Mouse (Mus musculus) hindbrain, embryonic 14.5 days (tissue): ENCODE data around the gene Tcf3. TPM values are rescaled to one million over a fixed set of nuclear protein-coding genes. Genes with fewer than 3 reads are reported as not detected.

ENCODE experiments used
- ATAC-seq: fragments of 200-750 bp; cut with Nextera tagmentation; 2 replicates; pipeline ENCODE4 v1.8.0; 2017; ENCODE audit warnings: moderate number of reproducible peaks, mild to moderate bottlenecking, moderate TSS enrichment, moderate library complexity; ENCODE audit not compliant: low FRiP score
- DNase-seq: peaks from one replicate; pipeline ENCODE4 v3.0.0-alpha.2; 2015; ENCODE audit warnings: low spot score
- H3K27ac ChIP-seq: fragments of 300-500 bp; sonication (generic); 2 replicates; pipeline ENCODE4 v1.5.1; 2014; ENCODE audit warnings: mild to moderate bottlenecking, moderate library complexity
- H3K27me3 ChIP-seq: fragments of 300-500 bp; sonication (generic); 2 replicates; pipeline ENCODE4 v1.6.1; 2014; ENCODE audit warnings: mild to moderate bottlenecking, low read length, mixed read lengths; ENCODE audit not compliant: control insufficient read depth, insufficient read depth
- H3K36me3 ChIP-seq: fragments of 300-500 bp; sonication (generic); replicated peaks from 2 replicates; pipeline ENCODE4 v1.6.1; 2014; ENCODE audit not compliant: control insufficient read depth, insufficient read depth
- H3K4me1 ChIP-seq: fragments of 300-500 bp; sonication (generic); replicated peaks from 2 replicates; pipeline ENCODE4 v1.6.1; 2014; ENCODE audit warnings: antibody characterized with exemption, low read length, mixed read lengths; ENCODE audit not compliant: control insufficient read depth, insufficient read depth
- H3K4me2 ChIP-seq: fragments of 300-500 bp; sonication (generic); replicated peaks from 2 replicates; pipeline ENCODE4 v1.6.1; 2014; ENCODE audit warnings: mild to moderate bottlenecking, moderate library complexity
- H3K4me3 ChIP-seq: fragments of 300-500 bp; sonication (generic); replicated peaks from 2 replicates; pipeline ENCODE4 v1.5.1; 2014; ENCODE audit warnings: mild to moderate bottlenecking, low read length
- H3K9ac ChIP-seq: fragments of 300-500 bp; sonication (generic); 2 replicates; pipeline ENCODE4 v1.6.1; 2014
- H3K9me3 ChIP-seq: fragments of 300-500 bp; sonication (generic); 2 replicates; pipeline ENCODE4 v1.6.1; 2016; ENCODE audit warnings: low read length; ENCODE audit not compliant: control insufficient read depth
- WGBS: fragments of 180-500 bp; shearing (Covaris S2); extraction: QIAGEN DNeasy Blood & Tissue Kit; methylation state at CpG from one replicate; pipeline ENCODE4 v1.1.7; 2014; 5-methylcytosine and 5-hydroxymethylcytosine counted together
- polyA plus RNA-seq: library from polyadenylated mRNA; unstranded; fragments of >200 nt; fragmentation: Nextera tagmentation; extraction: Ambion mirVana; gene quantifications from 2 replicates; pipeline ENCODE4 v1.2.1, GENCODE M21; 2014

The Tcf3 gene
- polyA plus RNA-seq, 1 experiment from 2014 or later, result 41.3 TPM

- ATAC-seq, result no peak
- no peaks in the 10 kb centered on the region for H3K27me3 ChIP-seq
- H3K27ac ChIP-seq, result no peak overlapping the region
- no peaks in the 10 kb centered on the region for H3K36me3 ChIP-seq
- no peaks in the 10 kb centered on the region for H3K9me3 ChIP-seq
- WGBS, result 78% methylated on average over 6 of the region's 6 CpGs
- no peak overlapping the region for H3K4me2 ChIP-seq
- no peak overlapping the region for H3K4me3 ChIP-seq
- no peak for DNase-seq
- no peak overlapping the region for H3K9ac ChIP-seq
- peaks cover 10% of the 10 kb centered on the region for H3K4me1 ChIP-seq
Observed at GRCm38 (mm10) chr10:80372706-80373105, 60.7 kb downstream of the Tcf3 start.

DNA sequence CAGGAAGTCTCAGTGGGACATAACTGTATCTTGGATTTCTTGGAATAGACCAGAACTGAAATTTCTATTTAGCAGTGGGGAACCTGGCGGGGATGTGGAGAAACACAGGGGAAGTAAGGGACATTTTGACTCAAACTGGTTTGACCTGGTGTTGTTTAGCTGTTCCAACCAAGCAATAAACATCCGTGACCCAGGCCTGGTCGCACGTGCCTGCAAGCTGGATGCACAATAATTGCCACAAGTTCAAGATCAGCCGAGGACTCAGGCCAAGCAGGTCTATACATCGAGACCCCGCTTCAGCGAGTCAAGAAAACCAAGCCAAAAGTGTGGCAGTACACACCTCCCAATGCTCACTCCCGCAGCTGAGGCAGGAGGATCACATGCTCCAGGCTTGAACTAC, 61.5 kb downstream of the Tcf3 start:
- Histone ChIP-seq H3K27ac (0 out of 2 replicates have a peak overlapping the region, but pooled peaks have one; percentile 43), H3K36me3 (no peaks in the 10 kb centered on the region), H3K4me2 (peak overlapping the region; percentile 43), H3K27me3 (no peaks in the 10 kb centered on the region), H3K9me3 (no peaks in the 10 kb centered on the region), H3K9ac (peak overlapping the region; percentile 49), H3K4me3 (peak overlapping the region; percentile 15), H3K4me1 (peaks cover 10% of the 10 kb centered on the region)
- WGBS, result 56% methylated on average over 9 of the region's 9 CpGs
- ATAC-seq, result no peak
- DNase-seq, result no peak

DNA sequence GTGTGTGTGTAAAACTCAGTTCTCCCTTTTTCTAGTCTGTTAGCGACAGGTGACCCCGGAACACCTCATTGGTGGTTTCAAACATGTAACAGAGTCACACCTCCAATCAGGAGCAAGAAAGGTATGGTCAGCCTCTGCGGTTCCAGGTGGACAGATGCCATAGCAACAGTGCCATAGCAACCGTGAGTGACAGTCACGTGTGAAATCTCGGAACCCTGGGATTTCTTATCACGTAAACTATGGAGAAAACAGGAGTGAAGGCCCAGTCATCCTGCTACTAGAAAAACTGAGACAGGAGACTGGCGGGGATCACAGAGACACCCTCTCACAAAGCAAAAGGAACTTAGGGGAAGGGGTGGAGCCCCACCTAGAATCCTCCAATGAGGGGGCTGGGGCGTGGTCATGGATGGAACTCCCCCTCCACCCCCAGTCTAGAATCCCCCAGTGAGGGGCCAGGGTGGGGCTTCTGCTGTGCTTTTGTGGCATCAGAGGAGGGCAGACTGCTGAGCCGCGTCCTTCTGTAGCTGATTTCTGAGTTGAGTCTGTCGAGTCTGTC, 62.0 kb downstream of the Tcf3 start:
- Histone ChIP-seq H3K9ac (peak overlapping the region; percentile 49), H3K4me1 (peaks cover 10% of the 10 kb centered on the region), H3K9me3 (no peaks in the 10 kb centered on the region), H3K27me3 (no peaks in the 10 kb centered on the region), H3K27ac (0 out of 2 replicates have a peak overlapping the region, but pooled peaks have one; percentile 43), H3K36me3 (no peaks in the 10 kb centered on the region), H3K4me2 (peak overlapping the region; percentile 43), H3K4me3 (peak overlapping the region; percentile 15)
- DNase-seq (peak; percentile 55), ATAC-seq (peak; percentile 78)
- WGBS, result 4% methylated on average over 12 of the region's 12 CpGs

- WGBS, result 81% methylated on average over 21 of the region's 21 CpGs
- ATAC-seq, result no peak
- Histone ChIP-seq H3K27me3 (no peaks in the 10 kb centered on the region), H3K27ac (no peak overlapping the region), H3K4me1 (peaks cover 10% of the 10 kb centered on the region), H3K36me3 (no peaks in the 10 kb centered on the region), H3K4me2 (no peak overlapping the region), H3K9ac (no peak overlapping the region), H3K4me3 (no peak overlapping the region), H3K9me3 (no peaks in the 10 kb centered on the region)
- DNase-seq, result no peak
Observed at GRCm38 (mm10) chr10:80369995-80370747, 63.3 kb downstream of the Tcf3 start.

GRCm38 (mm10) chr10:80368392-80368791, 65.1 kb downstream of the Tcf3 start:
- no peak overlapping the region for H3K4me2 ChIP-seq
- DNase-seq (no peak), ATAC-seq (no peak)
- no peak overlapping the region for H3K27ac ChIP-seq
- H3K27me3 ChIP-seq, result no peaks in the 10 kb centered on the region
- H3K9ac ChIP-seq, result no peak overlapping the region
- H3K9me3 ChIP-seq, result no peaks in the 10 kb centered on the region
- WGBS, result 87% methylated on average over 6 of the region's 6 CpGs
- no peak overlapping the region for H3K4me3 ChIP-seq
- no peaks in the 10 kb centered on the region for H3K36me3 ChIP-seq
- peaks cover 10% of the 10 kb centered on the region for H3K4me1 ChIP-seq

GRCm38 (mm10) chr10:80367954-80368353, 65.5 kb downstream of the Tcf3 start:
- WGBS, result 78% methylated on average over 5 of the region's 5 CpGs
- H3K36me3 ChIP-seq, result no peaks in the 10 kb centered on the region
- no peak overlapping the region for H3K27ac ChIP-seq
- no peaks in the 10 kb centered on the region for H3K9me3 ChIP-seq
- no peak for DNase-seq
- H3K4me3 ChIP-seq, result no peak overlapping the region
- no peak for ATAC-seq
- peaks cover 10% of the 10 kb centered on the region for H3K4me1 ChIP-seq
- no peaks in the 10 kb centered on the region for H3K27me3 ChIP-seq
- H3K9ac ChIP-seq, result no peak overlapping the region
- H3K4me2 ChIP-seq, result no peak overlapping the region

DNA sequence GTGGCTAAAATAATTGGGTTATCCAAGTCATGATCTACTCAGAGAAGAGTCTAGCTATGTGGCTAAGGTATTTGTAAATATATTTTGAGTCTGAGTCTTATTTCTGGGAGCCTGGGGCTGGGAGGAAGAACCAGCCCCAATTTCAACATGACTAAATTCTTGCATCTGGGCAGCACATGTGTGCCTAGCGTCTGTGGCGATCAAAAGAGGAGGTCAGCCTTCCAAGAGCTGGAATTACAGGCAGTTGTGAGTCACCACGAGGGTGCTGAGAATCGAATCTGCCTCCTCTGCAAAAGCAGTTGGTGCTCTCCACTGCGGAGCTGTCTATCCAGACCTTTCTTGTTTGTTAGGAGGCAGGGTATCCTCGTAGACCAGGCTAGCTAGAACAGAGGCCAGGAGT, 67.7 kb downstream of the Tcf3 start:
- 71% methylated on average over 6 of the region's 6 CpGs for WGBS
- no peak for ATAC-seq

DNA sequence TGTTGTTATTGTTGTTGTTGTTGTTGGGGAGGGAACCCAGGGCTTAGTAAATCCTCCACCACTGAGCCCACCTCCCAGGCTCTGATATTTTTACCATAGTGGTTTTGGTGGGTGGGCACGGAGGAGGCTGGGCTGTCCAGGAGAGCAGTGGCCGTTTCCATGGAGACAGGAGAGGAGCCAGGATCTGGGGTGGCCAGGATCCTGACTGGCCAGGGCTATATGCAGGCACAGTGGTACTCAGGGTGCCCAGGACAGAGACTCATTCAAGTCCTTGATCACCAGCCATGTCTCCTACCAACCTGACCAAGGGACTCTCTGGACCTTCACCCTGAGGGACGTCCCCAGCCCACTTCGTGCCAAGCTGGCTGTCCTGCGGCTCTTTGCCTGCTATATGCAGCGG, 69.7 kb downstream of the Tcf3 start:
- ATAC-seq (no peak), DNase-seq (no peak)
- no peak overlapping the region for H3K27ac ChIP-seq
- no peak overlapping the region for H3K9ac ChIP-seq
- H3K36me3 ChIP-seq, result no peaks in the 10 kb centered on the region
- H3K4me2 ChIP-seq, result no peak overlapping the region
- no peaks in the 10 kb centered on the region for H3K9me3 ChIP-seq
- no peaks in the 10 kb centered on the region for H3K4me1 ChIP-seq
- 28% methylated on average over 6 of the region's 6 CpGs for WGBS
- H3K27me3 ChIP-seq, result peaks cover 10% of the 10 kb centered on the region
- no peak overlapping the region for H3K4me3 ChIP-seq

More for the DNA sequence above, 67.7 kb downstream of the Tcf3 start:
- H3K9me3 ChIP-seq, result no peaks in the 10 kb centered on the region
- H3K27ac ChIP-seq, result no peak overlapping the region
- H3K4me2 ChIP-seq, result no peak overlapping the region
- H3K4me3 ChIP-seq, result no peak overlapping the region
- DNase-seq, result no peak
- no peaks in the 10 kb centered on the region for H3K36me3 ChIP-seq
- H3K4me1 ChIP-seq, result no peaks in the 10 kb centered on the region
- H3K9ac ChIP-seq, result no peak overlapping the region
- no peaks in the 10 kb centered on the region for H3K27me3 ChIP-seq
